10 mouse cellular contexts compared by ENCODE assay signal in the genomic region with DNA sequence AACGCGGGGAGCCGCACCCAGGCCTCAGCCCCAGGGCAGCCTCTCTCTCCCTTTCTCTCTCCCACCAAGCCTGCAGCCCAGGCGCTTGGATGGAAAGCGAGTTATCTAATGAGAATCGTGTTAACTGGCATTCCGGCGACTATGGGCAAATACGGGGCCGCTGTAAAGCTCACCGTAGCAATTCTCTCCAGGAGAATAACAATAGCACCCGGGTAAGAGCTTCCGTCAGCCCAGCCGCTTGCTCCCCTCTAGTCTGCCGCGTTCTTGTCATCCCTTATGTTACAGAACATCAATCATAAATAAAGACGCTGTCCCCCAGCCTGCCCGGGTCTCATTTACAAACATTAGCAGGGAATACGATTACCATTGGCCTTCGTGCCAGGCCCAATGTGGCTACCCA. TPM values are rescaled to one million over a fixed set of nuclear protein-coding genes. Genes with fewer than 3 reads are reported as not detected.
DNase-seq lines count a peak whose midpoint lies in the region; ATAC-seq lines count a peak whose summit lies in the region.
"Had no signal": no experiment of that assay in that cellular context is flagged by ENCODE, and none has a peak within 500 bp of the region (broad histone marks: within the 10 kb centered on the region; RNA-seq: fewer than 3 reads in every experiment).

No protein-coding gene starts in this region.

- no peak for DNase-seq in heart, postnatal 14 days
- DNase-seq in layer of hippocampus, adult 18-20 months (ENCODE audit: low spot score in 2 of 2), result no peak
- DNase-seq in left cerebral cortex, adult 11 months (ENCODE audit: low spot score), result no peak
- DNase-seq in adrenal gland, adult 2 months, result no peak
- DNase-seq: gastrocnemius, adult 2 months had no signal

- H3K36me3 ChIP-seq in heart, embryonic 16.5 days (ENCODE audit: control insufficient read depth, insufficient read depth), result no peaks in the 10 kb centered on the region
- no peaks in the 10 kb centered on the region for H3K36me3 ChIP-seq in embryonic facial prominence, embryonic 12.5 days
- no peaks in the 10 kb centered on the region for H3K36me3 ChIP-seq in hindbrain, embryonic 15.5 days
- no peaks in the 10 kb centered on the region for H3K36me3 ChIP-seq in midbrain, embryonic 16.5 days (ENCODE audit: control insufficient read depth, insufficient read depth, low read length)

- no peak for ATAC-seq in heart, embryonic 16.5 days (replicated peaks; ENCODE audit: extremely low read depth, insufficient read depth, low FRiP score)
- no peak for ATAC-seq in embryonic facial prominence, embryonic 12.5 days (ENCODE audit: insufficient number of reproducible peaks, insufficient read depth, low FRiP score, low TSS enrichment)
- no peak for ATAC-seq in hindbrain, embryonic 15.5 days (ENCODE audit: low FRiP score, low read depth)
- ATAC-seq in midbrain, embryonic 16.5 days, result no peak

- H3K9me3 ChIP-seq in heart, embryonic 16.5 days (replicated peaks; ENCODE audit: control insufficient read depth, low read length), result no peaks in the 10 kb centered on the region
- H3K9me3 ChIP-seq in embryonic facial prominence, embryonic 12.5 days, result no peaks in the 10 kb centered on the region
- no peaks in the 10 kb centered on the region for H3K9me3 ChIP-seq in hindbrain, embryonic 15.5 days
- no peaks in the 10 kb centered on the region for H3K9me3 ChIP-seq in midbrain, embryonic 16.5 days (replicated peaks; ENCODE audit: control insufficient read depth, low read length, poor library complexity, severe bottlenecking)

- peak overlapping the region; percentile 89 for H3K9ac ChIP-seq in heart, embryonic 16.5 days (ENCODE audit: low read length)
- no peak overlapping the region for H3K9ac ChIP-seq in embryonic facial prominence, embryonic 12.5 days
- H3K9ac ChIP-seq in hindbrain, embryonic 15.5 days, result peak overlapping the region; percentile 80
- peak overlapping the region; percentile 91 for H3K9ac ChIP-seq in midbrain, embryonic 16.5 days (ENCODE audit: low read depth, low read length)

- intact Hi-C loops in heart, postnatal 14 days (cut with DNase I), result loop anchor here (5.0 kb wide), 1 partner anchor 46 kb away; no protein-coding TSS in a partner anchor

- H3K4me1 ChIP-seq in heart, embryonic 16.5 days (ENCODE audit: control insufficient read depth, insufficient read depth, low read length), result peaks cover 15% of the 10 kb centered on the region
- peaks cover 34% of the 10 kb centered on the region for H3K4me1 ChIP-seq in embryonic facial prominence, embryonic 12.5 days
- H3K4me1 ChIP-seq in hindbrain, embryonic 15.5 days (replicated peaks), result peaks cover 60% of the 10 kb centered on the region
- peaks cover 33% of the 10 kb centered on the region for H3K4me1 ChIP-seq in midbrain, embryonic 16.5 days (ENCODE audit: control insufficient read depth, insufficient read depth, low read length)

- H3K4me3 ChIP-seq in heart, embryonic 16.5 days (ENCODE audit: low read length), result peak overlapping the region; percentile 85
- H3K4me3 ChIP-seq in embryonic facial prominence, embryonic 12.5 days, result peak overlapping the region; percentile 76
- H3K4me3 ChIP-seq in hindbrain, embryonic 15.5 days, result peak overlapping the region; percentile 85
- H3K4me3 ChIP-seq in midbrain, embryonic 16.5 days (ENCODE audit: low read depth, low read length), result peak overlapping the region; percentile 82

- H3K27ac ChIP-seq in heart, embryonic 16.5 days (ENCODE audit: low read length), result no peak overlapping the region
- no peak overlapping the region for H3K27ac ChIP-seq in embryonic facial prominence, embryonic 12.5 days
- peak overlapping the region; percentile 96 for H3K27ac ChIP-seq in hindbrain, embryonic 15.5 days (replicated peaks)
- H3K27ac ChIP-seq in midbrain, embryonic 16.5 days (ENCODE audit: low read length), result peak overlapping the region; percentile 95
- H3K27ac ChIP-seq: gastrocnemius, adult 2 months had no signal

- peaks cover 12% of the 10 kb centered on the region for H3K27me3 ChIP-seq in heart, embryonic 16.5 days (ENCODE audit: control insufficient read depth, insufficient read depth, low read length)
- peaks cover 53% of the 10 kb centered on the region for H3K27me3 ChIP-seq in embryonic facial prominence, embryonic 12.5 days
- H3K27me3 ChIP-seq in hindbrain, embryonic 15.5 days, result no peaks in the 10 kb centered on the region
- no peaks in the 10 kb centered on the region for H3K27me3 ChIP-seq in midbrain, embryonic 16.5 days (ENCODE audit: control insufficient read depth, insufficient read depth, low read depth, low read length)

- H3K4me2 ChIP-seq in heart, embryonic 16.5 days (ENCODE audit: low read depth, low read length), result peak overlapping the region; percentile 92
- peak overlapping the region; percentile 72 for H3K4me2 ChIP-seq in embryonic facial prominence, embryonic 12.5 days (replicated peaks)
- peak overlapping the region; percentile 91 for H3K4me2 ChIP-seq in hindbrain, embryonic 15.5 days
- peak overlapping the region; percentile 76 for H3K4me2 ChIP-seq in midbrain, embryonic 16.5 days (ENCODE audit: low read length)

- WGBS in heart, embryonic 16.5 days, result 10% methylated on average over 20 of the region's 20 CpGs
- 2% methylated on average over 20 of the region's 20 CpGs for WGBS in embryonic facial prominence, embryonic 12.5 days
- 2% methylated on average over 20 of the region's 20 CpGs for WGBS in hindbrain, embryonic 15.5 days
- under 1% methylated on average over 20 of the region's 20 CpGs for WGBS in midbrain, embryonic 16.5 days

RNA-seq across cellular contexts. Expression of gene Cux2, which starts 1.6 kb away (rescaled TPM):
- 3.0 and 3.7 TPM in 2 replicates for polyA plus RNA-seq in heart, embryonic 16.5 days (2015; fragmentation: Nextera tagmentation; extraction: Ambion mirVana)
- total RNA-seq in heart, postnatal 14 days (2021), result 10 to 100 TPM; 24.8 to 27.0 TPM
- 5.9 and 7.1 TPM in 2 replicates for polyA plus RNA-seq in embryonic facial prominence, embryonic 12.5 days (2016; fragmentation: Nextera tagmentation; extraction: Ambion mirVana)
- 20.7 and 23.3 TPM in 2 replicates for polyA plus RNA-seq in hindbrain, embryonic 15.5 days (2015; fragmentation: Nextera tagmentation; extraction: Ambion mirVana)
- polyA plus RNA-seq in midbrain, embryonic 16.5 days (2015; fragmentation: Nextera tagmentation; extraction: Ambion mirVana), result 20.1 and 20.2 TPM in 2 replicates
- total RNA-seq in layer of hippocampus, adult 18-20 months (2021), result 10 to 100 TPM; 30.8 to 31.3 TPM
- total RNA-seq in adrenal gland, adult 2 months (2021), result 10 to 100 TPM; 14.4 to 22.0 TPM
- polyA plus RNA-seq in adrenal gland, adult 2 months (2012; rRNA removed), result 32.2 and 37.6 TPM in 2 replicates

RNA-seq across cellular contexts. Expression of gene Myl2, which starts 52.5 kb away (rescaled TPM):
- 7,978 and 9,755 TPM in 2 replicates for polyA plus RNA-seq in heart, embryonic 16.5 days (2015; fragmentation: Nextera tagmentation; extraction: Ambion mirVana)
- total RNA-seq in heart, postnatal 14 days (2021), result over 10,000 TPM; 16,479 to 17,190 TPM
- polyA plus RNA-seq in embryonic facial prominence, embryonic 12.5 days (2016; fragmentation: Nextera tagmentation; extraction: Ambion mirVana), result 0.52 and 2.4 TPM in 2 replicates
- polyA plus RNA-seq in hindbrain, embryonic 15.5 days (2015; fragmentation: Nextera tagmentation; extraction: Ambion mirVana), result 2.1 and 2.6 TPM in 2 replicates
- 1.6 and 2.4 TPM in 2 replicates for polyA plus RNA-seq in midbrain, embryonic 16.5 days (2015; fragmentation: Nextera tagmentation; extraction: Ambion mirVana)
- 1 to 10 TPM; 1.1 to 2.2 TPM for total RNA-seq in layer of hippocampus, adult 18-20 months (2021)
- total RNA-seq in adrenal gland, adult 2 months (2021), result not detected
- polyA plus RNA-seq in adrenal gland, adult 2 months (2012; rRNA removed), result not detected in 2 replicates
- total RNA-seq: left cerebral cortex, postnatal 25 days had no signal

Comparison
In these comparisons a context has a peak if more than half of its experiments do, and no peak if none do; other contexts are left out.
1. H3K27ac ChIP-seq: peak in hindbrain, embryonic 15.5 days (single experiment) and midbrain, embryonic 16.5 days (single experiment); none in heart, embryonic 16.5 days (single experiment) and embryonic facial prominence, embryonic 12.5 days (single experiment).
2. RNA of gene Myl2, which starts 52.5 kb away (polyA plus RNA-seq): 7,978 to 9,755 TPM in heart, embryonic 16.5 days; 2.1 to 2.6 TPM in hindbrain, embryonic 15.5 days, 1.6 to 2.4 TPM in midbrain, embryonic 16.5 days, 0.52 to 2.4 TPM in embryonic facial prominence, embryonic 12.5 days and not detected in adrenal gland, adult 2 months; every median in the first group is over 1,000 times any median in the second.
3. Peak in every context shown above with its lines, with median percentiles within 50 percentile points of each other: H3K4me2 ChIP-seq and H3K4me3 ChIP-seq.